Mouse (Mus musculus) CH12.LX (cell line): Measurements from ENCODE around the gene Magi2. TPM values are rescaled to one million over a fixed set of nuclear protein-coding genes. Genes with fewer than 3 reads are reported as not detected.

Experiments used
- DNase-seq: peaks from one replicate; pipeline ENCODE4 v3.0.0-alpha.2; 2013; ENCODE audit errors: extremely low read depth
- H3K27ac ChIP-seq: 2 replicates; pipeline ENCODE4 v1.5.1; 2012; ENCODE audit warnings: low read depth, mild to moderate bottlenecking, control low read depth, moderate library complexity; ENCODE audit not compliant: insufficient read depth
- H3K27me3 ChIP-seq: replicated peaks from 2 replicates; pipeline ENCODE3; 2012; ENCODE audit warnings: inconsistent platforms
- H3K36me3 ChIP-seq, 2 experiments: replicated peaks in 1 of 2; 2 replicates each; pipeline versions ENCODE3 to v1.6.1; 2012; ENCODE audit warnings: inconsistent platforms in 1 of 2, low read length in 1 of 2, mild to moderate bottlenecking in 1 of 2, mixed read lengths in 1 of 2, moderate library complexity in 1 of 2; ENCODE audit not compliant: control insufficient read depth in 1 of 2, insufficient read depth in 1 of 2
- H3K4me1 ChIP-seq, 2 experiments: 2 replicates each; pipeline ENCODE4 v1.6.1; 2012; ENCODE audit warnings: inconsistent platforms in 1 of 2, moderate library complexity in 1 of 2; ENCODE audit not compliant: insufficient read depth in 2 of 2, control insufficient read depth in 1 of 2
- H3K4me2 ChIP-seq: 2 replicates; pipeline ENCODE4 v1.6.1; 2012; ENCODE audit warnings: low read depth, mild to moderate bottlenecking, control low read depth; ENCODE audit not compliant: poor library complexity, insufficient read depth, severe bottlenecking
- H3K4me3 ChIP-seq, 3 experiments: fragments of 150-350 bp in 1 of 3; sonication (generic) in 1 of 3; replicated peaks in 1 of 3; 2 replicates each; pipeline versions ENCODE3 to v1.5.1; 2011 to 2012; ENCODE audit warnings: low read depth in 2 of 3, low read length in 2 of 3, mild to moderate bottlenecking in 2 of 3, moderate library complexity in 2 of 3, control low read depth in 1 of 3, improper control_type of control experiment in 1 of 3, inconsistent platforms in 1 of 3, mixed read lengths in 1 of 3; ENCODE audit not compliant: poor library complexity in 1 of 3
- H3K79me2 ChIP-seq: replicated peaks from 2 replicates; pipeline ENCODE4 v1.6.1; 2012; ENCODE audit warnings: mild to moderate bottlenecking, moderate library complexity; ENCODE audit not compliant: control insufficient read depth, poor library complexity, insufficient read depth, severe bottlenecking; ENCODE audit errors: extremely low read depth
- H3K9ac ChIP-seq: 2 replicates; pipeline ENCODE4 v1.6.1; 2012; ENCODE audit warnings: low read depth, mild to moderate bottlenecking, control low read depth, moderate library complexity; ENCODE audit not compliant: insufficient read depth
- H3K9me3 ChIP-seq: replicated peaks from 2 replicates; pipeline ENCODE3; 2012; ENCODE audit warnings: low read length, inconsistent platforms, mixed read lengths
- BHLHE40 ChIP-seq: IDR thresholded peaks from 2 replicates; pipeline ENCODE4 v1.6.1; 2011; ENCODE audit warnings: mild to moderate bottlenecking, low read depth, low read length, improper control_type of control experiment
- CHD2 ChIP-seq: IDR thresholded peaks from 2 replicates; pipeline ENCODE4 v1.6.1; 2011; ENCODE audit warnings: low read length, improper control_type of control experiment
- CTCF ChIP-seq, 2 experiments: IDR thresholded peaks in 1 of 2; conservative IDR thresholded peaks in 1 of 2; 2 replicates each; pipeline ENCODE4 v1.5.1; 2011 to 2012; ENCODE audit warnings: low read depth in 2 of 2, low read length in 2 of 2, improper control_type of control experiment in 1 of 2, inconsistent platforms in 1 of 2, mild to moderate bottlenecking in 1 of 2, moderate library complexity in 1 of 2
- E2F4 ChIP-seq: IDR thresholded peaks from 2 replicates; pipeline ENCODE4 v1.6.1; 2011; ENCODE audit warnings: low read depth, low read length, improper control_type of control experiment; ENCODE audit not compliant: insufficient replicate concordance
- EP300 ChIP-seq: IDR thresholded peaks from 2 replicates; pipeline ENCODE4 v1.6.1; 2011; ENCODE audit warnings: low read length, improper control_type of control experiment
- ETS1 ChIP-seq: conservative IDR thresholded peaks from 2 replicates; pipeline ENCODE4 v1.6.1; 2012; ENCODE audit warnings: low read depth, mild to moderate bottlenecking, inconsistent platforms, low read length, improper control_type of control experiment, moderate library complexity
- JUND ChIP-seq: conservative IDR thresholded peaks from 2 replicates; pipeline ENCODE4 v1.6.1; 2011; ENCODE audit warnings: low read depth, low read length, improper control_type of control experiment
- KAT2A ChIP-seq: IDR thresholded peaks from 2 replicates; pipeline ENCODE4 v1.6.1; 2012; ENCODE audit warnings: low read length, improper control_type of control experiment, inconsistent platforms; ENCODE audit not compliant: insufficient replicate concordance
- MAX ChIP-seq: IDR thresholded peaks from 2 replicates; pipeline ENCODE4 v1.6.1; 2011; ENCODE audit warnings: low read length, improper control_type of control experiment
- MYC ChIP-seq: IDR thresholded peaks from 2 replicates; pipeline ENCODE4 v1.6.1; 2011; ENCODE audit warnings: low read depth, mild to moderate bottlenecking, improper control_type of control experiment, low read length
- NRF1 ChIP-seq: IDR thresholded peaks from 2 replicates; pipeline ENCODE4 v1.6.1; 2014; ENCODE audit warnings: low read depth, mild to moderate bottlenecking, inconsistent platforms, low read length, improper control_type of control experiment, moderate library complexity
- POLR2A ChIP-seq: IDR thresholded peaks from 2 replicates; pipeline ENCODE4 v1.6.1; 2011; ENCODE audit warnings: low read depth, mild to moderate bottlenecking, improper control_type of control experiment, low read length
- POLR2AphosphoS2 ChIP-seq: IDR thresholded peaks from 2 replicates; pipeline ENCODE4 v1.6.1; 2011; ENCODE audit warnings: low read depth, low read length, improper control_type of control experiment
- RAD21 ChIP-seq: IDR thresholded peaks from 2 replicates; pipeline ENCODE4 v1.6.1; 2011; ENCODE audit warnings: low read depth, mild to moderate bottlenecking, low read length, improper control_type of control experiment, moderate library complexity
- RCOR1 ChIP-seq: conservative IDR thresholded peaks from 2 replicates; pipeline ENCODE4 v1.6.1; 2012; ENCODE audit warnings: low read depth, mild to moderate bottlenecking, inconsistent platforms, low read length, improper control_type of control experiment
- SIN3A ChIP-seq: IDR thresholded peaks from 2 replicates; pipeline ENCODE4 v1.6.1; 2012; ENCODE audit warnings: low read length, improper control_type of control experiment, inconsistent platforms
- SMC3 ChIP-seq: IDR thresholded peaks from 2 replicates; pipeline ENCODE4 v1.6.1; 2011; ENCODE audit warnings: low read depth, low read length, improper control_type of control experiment
- TBP ChIP-seq: conservative IDR thresholded peaks from 2 replicates; pipeline ENCODE4 v1.6.1; 2011; ENCODE audit warnings: low read depth, low read length, improper control_type of control experiment
- TCF12 ChIP-seq: IDR thresholded peaks from 2 replicates; pipeline ENCODE4 v1.6.1; 2014; ENCODE audit warnings: low read depth, mild to moderate bottlenecking, inconsistent platforms, low read length, improper control_type of control experiment
- ZMIZ1 ChIP-seq: IDR thresholded peaks from 2 replicates; pipeline ENCODE4 v1.6.1; 2012; ENCODE audit warnings: low read depth, mild to moderate bottlenecking, inconsistent platforms, low read length, improper control_type of control experiment
- dilution Hi-C: fragments of 300-500 bp; cut with MboI; formaldehyde crosslinking; loops from 2 replicates; pipeline ENCODE4 v1.14.3; 2020; ENCODE audit warnings: low sequenced_read_pairs; ENCODE audit not compliant: extremely low pct_unique_long_range_greater_than_20kb, extremely low pct_ligation_motif_present
- in situ Hi-C: fragments of 300-500 bp; cut with MboI; formaldehyde crosslinking; loops from 3 replicates; pipeline ENCODE4 v1.14.3; 2019; ENCODE audit warnings: low sequenced_read_pairs, low pct_ligation_motif_present, low pct_unique_long_range_greater_than_20kb, mixed read lengths
- polyA plus RNA-seq: library from polyadenylated mRNA; unstranded; fragments of >175 nt; gene quantifications from 2 replicates; pipeline ENCODE4 v1.2.1, GENCODE M21; 2012; ENCODE audit warnings: low read depth; ENCODE audit not compliant: insufficient read length
- total RNA-seq, 2 experiments: library from RNA; depleted of rRNA; stranded (reverse); fragments of 300-350 nt in 1 of 2; fragments of >200 nt in 1 of 2; gene quantifications; 2 replicates each; pipeline ENCODE4 v1.2.3; 2012 to 2014

Magi2 gene
- total and polyA plus RNA-seq, 3 experiments = 0.37 to 0.63 (median 0.42) TPM

DNA sequence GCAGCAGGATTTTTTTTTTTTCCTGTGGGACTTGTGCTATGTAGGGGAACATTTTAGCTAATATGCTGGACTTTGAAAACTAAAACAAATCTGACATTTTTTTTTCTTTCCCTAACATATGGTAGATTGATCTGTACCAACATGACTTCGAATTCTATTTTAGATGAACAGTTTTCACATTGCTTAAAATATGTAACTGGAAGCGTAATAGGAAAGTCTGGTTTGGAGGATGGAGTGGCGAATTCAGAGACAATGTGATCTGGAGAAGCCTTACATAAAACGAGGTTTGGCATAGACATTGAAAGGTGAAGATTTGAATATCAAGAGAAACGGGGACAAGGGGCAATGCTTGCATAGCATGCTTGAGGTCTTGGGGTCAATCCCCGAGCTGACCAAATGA, 519.1 kb downstream of the Magi2 start:
- no peak overlapping the region for H3K4me2 ChIP-seq
- dilution Hi-C loops = no loop called here
- H3K9me3 ChIP-seq = no peaks in the 10 kb centered on the region
- no peak for DNase-seq
- in situ Hi-C loops = no loop called here
- H3K27me3 ChIP-seq = no peaks in the 10 kb centered on the region
- no peak overlapping the region for H3K9ac ChIP-seq
- no peak overlapping the region for H3K4me3 ChIP-seq
- TF ChIP-seq E2F4 = no peak
- no peaks in the 10 kb centered on the region for H3K79me2 ChIP-seq
- H3K4me1 ChIP-seq = no peaks in the 10 kb centered on the region
- H3K36me3 ChIP-seq = no peaks in the 10 kb centered on the region
- H3K27ac ChIP-seq = no peak overlapping the region

DNA sequence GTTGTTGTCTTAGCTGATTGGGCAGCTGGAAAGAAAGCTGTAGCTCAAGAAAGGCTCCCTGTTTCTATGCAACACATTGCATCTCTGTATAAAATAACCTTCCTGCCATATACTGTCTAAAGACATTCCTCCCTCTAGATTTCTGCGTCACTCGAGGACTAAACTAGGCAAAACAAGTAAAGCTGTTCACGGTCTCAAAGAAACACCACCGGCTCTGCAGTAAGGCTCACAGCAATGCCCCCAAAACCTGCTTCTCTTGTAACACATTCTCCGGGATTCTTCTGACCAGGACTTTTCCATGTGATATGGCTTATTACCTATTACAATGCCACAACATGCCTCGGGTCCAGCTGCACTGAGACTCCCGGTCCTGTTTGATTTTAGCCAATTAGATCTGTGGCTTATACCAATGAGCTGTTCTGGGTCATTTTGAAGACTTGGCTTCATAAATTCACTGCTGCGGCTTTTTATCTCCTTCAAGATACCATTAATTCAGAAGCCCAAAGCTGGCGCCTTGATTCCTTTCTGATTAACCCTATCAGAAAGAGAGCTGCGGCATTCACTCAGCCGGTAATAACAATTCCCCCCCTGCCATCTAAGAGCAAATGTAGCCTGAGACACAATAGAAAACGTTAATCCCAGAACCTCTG, 520.2 kb downstream of the Magi2 start:
- Histone ChIP-seq H3K79me2 (no peaks in the 10 kb centered on the region), H3K36me3 (no peaks in the 10 kb centered on the region), H3K27me3 (no peaks in the 10 kb centered on the region), H3K4me3 (no peak overlapping the region), H3K4me2 (no peak overlapping the region), H3K27ac (no peak overlapping the region), H3K4me1 (no peaks in the 10 kb centered on the region), H3K9ac (no peak overlapping the region), H3K9me3 (no peaks in the 10 kb centered on the region)
- dilution Hi-C loops = no loop called here
- in situ Hi-C loops = no loop called here
- DNase-seq = no peak
- TF ChIP-seq MAX = no peak
- TF ChIP-seq RCOR1 = no peak
- TF ChIP-seq NRF1 = no peak
- no peak for TF ChIP-seq TCF12
- no peak for TF ChIP-seq ZMIZ1
- no peak for TF ChIP-seq SIN3A
- no peak for TF ChIP-seq CTCF (conservative IDR thresholded peaks at IDR 0.05 in 1 of 2, IDR thresholded peaks at IDR 0.05 in 1 of 2; ENCODE audit: low read depth in 2 of 2, low read length in 2 of 2)
- TF ChIP-seq KAT2A = no peak
- TF ChIP-seq MYC = no peak
- TF ChIP-seq ETS1 = no peak
- TF ChIP-seq BHLHE40 = no peak
- no peak for TF ChIP-seq SMC3
- TF ChIP-seq POLR2AphosphoS2 = no peak
- no peak for TF ChIP-seq POLR2A
- no peak for TF ChIP-seq TBP
- TF ChIP-seq E2F4 = no peak
- TF ChIP-seq EP300 = no peak
- no peak for TF ChIP-seq CHD2
- TF ChIP-seq JUND = no peak
- no peak for TF ChIP-seq RAD21
